Mouse (Mus musculus) granulocyte monocyte progenitor cell, adult 5-6 weeks (primary cell): ENCODE data around the gene Rcc2. TPM values are rescaled to one million over a fixed set of nuclear protein-coding genes. Genes with fewer than 3 reads are reported as not detected.
A peak's percentile ranks its signal among the peaks of the same experiment; 100 is the strongest.

Source experiments
- ATAC-seq: replicated peaks from 2 replicates; pipeline ENCODE4 v1.8.0; 2016; ENCODE audit warnings: mild to moderate bottlenecking, moderate TSS enrichment, inconsistent platforms; ENCODE audit not compliant: poor library complexity, severe bottlenecking
- total RNA-seq, 2 experiments: library from RNA; stranded (forward) in 1 of 2; stranded (reverse) in 1 of 2; fragments of 200-712, 200-1000 nt in 1 of 2; fragments of >200 nt in 1 of 2; fragmentation: Nextera tagmentation in 1 of 2; gene quantifications; 2 replicates each; pipeline ENCODE4 v1.2.3; 2014 to 2017

Gene Rcc2
- total RNA-seq, 2 experiments from 2014 or later: 150 to 176 TPM

DNA sequence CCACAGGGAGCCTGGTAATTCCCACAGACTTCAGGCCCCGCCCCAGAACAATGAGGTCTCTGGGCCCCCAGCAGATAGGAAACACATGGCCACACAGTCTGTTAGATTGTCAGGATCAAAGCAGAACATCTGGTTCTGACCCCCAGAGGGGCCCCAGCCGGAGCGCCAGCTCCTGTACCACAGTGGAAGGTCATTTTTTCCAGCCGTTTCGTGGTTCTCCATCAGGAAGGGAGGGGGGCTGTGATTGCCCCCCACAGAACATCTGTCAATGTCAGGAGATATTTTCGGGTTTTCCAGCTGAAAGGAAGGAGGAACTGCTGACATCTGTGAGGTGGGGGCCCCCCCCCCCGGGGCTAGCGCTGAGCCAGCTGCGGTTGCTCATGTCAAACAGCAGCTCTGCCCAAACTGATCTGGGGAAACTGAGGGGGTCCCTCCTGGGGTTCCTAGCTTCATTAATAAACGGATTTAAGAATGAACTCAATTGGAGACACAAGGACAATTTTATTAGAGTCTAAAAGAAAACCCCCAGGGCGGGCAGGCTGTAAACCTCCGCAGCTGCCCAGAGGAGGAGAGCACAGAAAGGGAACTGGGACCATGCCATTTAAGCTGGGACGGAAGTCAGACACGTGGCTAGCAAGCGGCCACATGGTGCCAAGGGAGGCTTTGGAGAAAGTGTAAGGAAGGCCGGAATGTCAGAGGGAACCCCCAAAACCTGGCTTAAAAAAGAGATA, 16.0 kb upstream of the Rcc2 start:
- peak; percentile 68 for ATAC-seq

DNA sequence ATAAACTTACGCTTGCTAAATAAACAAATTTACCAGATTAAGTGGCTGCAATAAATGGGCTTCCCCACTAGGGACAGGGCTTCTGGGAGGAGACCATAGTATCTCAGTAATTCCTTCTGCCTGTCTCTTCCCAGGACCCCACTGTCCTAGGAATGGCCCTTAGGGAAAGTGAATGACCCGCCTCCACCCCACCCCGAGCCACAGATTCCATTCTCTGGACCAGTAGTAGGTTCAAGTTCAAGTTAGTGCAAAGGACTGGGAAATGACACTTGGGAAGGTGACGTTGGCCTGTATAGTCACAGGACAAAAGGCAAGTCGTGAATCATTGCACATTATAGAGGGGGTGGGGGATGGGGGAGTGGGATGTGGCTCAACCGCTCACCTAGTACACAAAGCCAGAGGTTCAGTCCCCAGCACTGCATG, 15.4 kb upstream of the Rcc2 start:
- 0 out of 2 replicates have a peak, but pooled peaks have one; percentile 4 for ATAC-seq

DNA sequence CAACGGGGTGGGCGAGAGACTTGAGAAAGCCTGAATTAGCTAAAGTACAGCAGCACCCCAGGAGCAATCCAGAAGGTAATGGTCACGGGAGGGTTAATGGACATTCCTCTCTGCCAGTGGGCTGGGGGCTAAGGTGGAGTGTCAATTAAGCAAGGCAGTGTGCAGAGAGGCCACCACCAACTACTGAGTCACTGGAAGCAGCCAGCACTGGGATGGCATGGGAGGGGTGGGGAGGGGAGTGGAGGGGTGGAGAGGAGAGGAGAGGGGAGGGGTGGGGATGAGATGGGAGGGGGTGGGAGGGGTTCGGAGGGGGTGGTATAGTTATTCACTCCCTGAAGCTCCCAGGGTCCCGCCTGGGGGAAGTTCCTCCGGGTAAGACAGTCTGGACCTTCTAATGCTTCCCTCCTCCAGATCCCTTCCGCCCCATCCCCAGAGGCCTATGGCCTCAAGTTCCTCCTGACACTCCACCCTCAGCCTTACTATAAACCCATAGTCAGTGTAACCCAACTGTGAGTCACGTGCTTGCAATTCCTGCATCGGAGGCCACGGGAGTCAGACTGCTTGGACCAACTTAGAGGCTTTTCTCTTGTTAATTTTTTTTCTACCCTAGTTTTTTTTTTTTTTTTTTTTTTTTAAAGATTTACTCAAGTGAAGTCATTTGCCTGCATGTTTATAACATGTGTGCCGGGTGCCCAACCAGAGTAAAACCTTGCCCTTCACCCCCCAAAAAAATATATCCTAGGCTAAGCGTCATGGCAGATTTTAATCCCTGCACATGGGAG, 12.1 kb upstream of the Rcc2 start:
- ATAC-seq: 0 out of 2 replicates have a peak, but pooled peaks have one; percentile 15

DNA sequence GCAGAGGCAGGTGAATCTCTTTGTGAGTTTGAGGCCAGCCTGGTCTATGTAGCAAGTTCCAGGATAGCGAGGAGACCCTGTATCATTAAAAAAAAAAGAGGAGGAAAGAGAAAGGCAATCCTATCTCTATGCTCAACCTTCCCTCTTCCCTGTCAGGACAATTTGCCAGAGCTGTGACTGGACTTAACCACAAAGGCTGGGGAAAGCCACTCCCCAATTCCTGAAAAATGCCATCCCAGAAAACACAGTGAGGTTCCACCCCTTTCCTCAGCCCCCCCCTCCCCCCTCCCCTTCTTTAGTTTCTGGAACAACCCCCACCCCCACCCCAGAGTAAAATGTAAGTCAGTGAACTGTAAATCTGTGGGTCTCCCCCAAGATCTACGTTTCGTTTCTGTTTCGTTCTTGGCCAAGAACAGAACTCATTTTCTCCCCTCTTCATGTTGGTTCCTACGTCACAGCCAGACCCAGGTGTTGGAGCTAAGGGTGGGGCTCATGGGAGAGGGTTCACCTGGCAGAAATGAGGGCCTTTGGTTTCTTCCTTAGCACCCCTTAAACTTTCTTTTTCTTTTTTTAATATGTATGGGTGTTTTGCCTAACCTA, 11.4 kb upstream of the Rcc2 start:
- no peak for ATAC-seq

DNA sequence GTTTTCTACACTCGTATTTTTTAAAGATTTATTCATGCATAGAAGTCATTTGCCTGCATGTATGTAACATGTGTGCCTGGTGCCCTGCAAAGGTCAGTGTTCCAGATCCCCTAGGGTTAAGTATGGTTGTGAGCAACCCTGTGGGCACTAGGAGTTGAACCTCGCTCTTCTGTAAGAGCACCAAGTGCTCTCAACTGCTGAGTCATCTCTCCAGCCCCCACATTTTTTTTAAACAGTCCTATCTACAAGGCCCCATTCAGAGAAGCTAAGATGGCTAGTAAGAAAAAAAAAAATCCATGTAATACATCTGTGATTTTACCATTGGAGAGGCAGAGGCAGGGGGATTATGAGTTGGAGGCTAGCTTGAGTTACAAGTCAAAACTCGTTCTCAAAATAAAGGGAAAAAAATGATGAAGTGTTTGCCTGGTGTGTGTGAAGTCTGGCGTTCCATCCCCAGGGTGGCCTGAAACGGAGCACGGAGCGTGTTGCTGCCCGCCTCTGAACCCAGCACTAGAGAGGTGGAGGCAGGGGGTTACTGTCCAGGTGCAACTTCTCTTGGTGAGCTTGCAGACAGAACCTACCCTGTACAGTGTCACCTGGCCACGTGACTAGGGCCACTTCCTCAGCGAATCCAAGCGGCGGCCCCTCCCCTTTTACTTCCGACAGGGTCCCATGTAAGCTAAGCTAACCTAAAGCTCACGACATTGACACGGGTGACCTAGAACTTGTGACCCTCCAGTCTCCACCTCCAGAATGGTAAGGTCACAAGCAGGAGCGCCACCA, 10.3 kb upstream of the Rcc2 start:
- no peak for ATAC-seq

DNA sequence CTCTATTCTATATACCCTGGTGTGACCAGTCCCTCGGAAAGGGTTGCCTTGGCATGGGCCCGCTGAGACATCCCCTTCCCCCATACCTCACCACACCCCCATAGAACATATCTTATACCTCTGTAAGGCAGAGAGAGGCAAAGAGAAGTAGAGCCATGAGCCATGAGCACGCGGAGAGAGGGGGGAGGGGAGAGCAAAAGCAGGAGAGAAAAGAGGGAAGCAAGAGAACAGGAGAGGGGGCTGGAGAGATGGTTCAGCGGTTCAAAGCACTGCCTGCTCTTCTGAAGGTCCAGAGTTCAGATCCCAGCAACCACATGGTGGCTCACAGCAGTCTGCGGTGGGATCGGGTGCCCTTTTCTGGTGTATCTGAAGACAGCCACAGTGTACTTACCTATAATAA, 8.9 kb upstream of the Rcc2 start:
- no peak for ATAC-seq

DNA sequence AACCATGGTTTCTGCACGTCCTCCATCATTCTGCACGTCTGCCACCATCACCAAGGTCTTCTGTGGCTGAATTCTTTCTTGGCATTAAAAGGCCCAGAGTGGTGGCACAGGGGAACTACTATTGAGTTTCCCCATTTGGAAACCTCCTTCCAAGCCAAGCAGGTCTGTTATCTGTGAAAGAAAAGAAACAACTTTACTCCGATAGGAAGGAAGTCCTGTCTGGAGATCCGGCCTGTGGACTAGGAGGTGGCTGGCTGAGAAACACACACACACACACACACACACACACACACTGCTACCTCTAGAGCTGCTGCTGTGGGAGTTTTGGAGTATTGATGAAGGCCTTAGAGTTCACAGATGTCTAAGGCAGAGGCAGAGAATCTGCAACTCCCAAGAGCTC, 6.8 kb upstream of the Rcc2 start:
- peak; percentile 41 for ATAC-seq

DNA sequence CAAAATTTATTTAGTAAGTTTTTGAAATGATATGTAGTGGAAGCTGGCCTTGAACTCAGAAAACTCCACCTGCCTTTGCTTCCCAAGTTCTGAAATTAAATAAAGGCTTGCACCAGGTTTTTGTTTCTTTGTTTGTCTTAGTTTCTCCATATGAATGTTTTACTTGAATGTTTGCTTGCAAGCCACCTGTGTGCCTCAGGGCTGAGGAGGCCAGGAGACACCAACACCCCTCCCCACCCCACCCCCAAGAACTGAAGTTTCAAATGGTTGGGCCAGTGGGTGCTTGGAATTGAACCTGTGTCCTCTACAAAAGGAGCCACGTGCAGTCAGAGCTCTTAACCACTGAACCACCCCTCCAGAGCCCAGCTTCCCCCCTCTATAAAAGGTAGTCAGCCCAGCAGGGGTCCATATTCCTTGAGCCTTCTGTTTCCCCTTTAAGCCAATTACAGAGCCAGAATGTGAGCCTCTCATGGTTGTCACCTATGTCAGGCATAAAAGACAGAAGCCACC, 5.7 kb upstream of the Rcc2 start:
- no peak for ATAC-seq

DNA sequence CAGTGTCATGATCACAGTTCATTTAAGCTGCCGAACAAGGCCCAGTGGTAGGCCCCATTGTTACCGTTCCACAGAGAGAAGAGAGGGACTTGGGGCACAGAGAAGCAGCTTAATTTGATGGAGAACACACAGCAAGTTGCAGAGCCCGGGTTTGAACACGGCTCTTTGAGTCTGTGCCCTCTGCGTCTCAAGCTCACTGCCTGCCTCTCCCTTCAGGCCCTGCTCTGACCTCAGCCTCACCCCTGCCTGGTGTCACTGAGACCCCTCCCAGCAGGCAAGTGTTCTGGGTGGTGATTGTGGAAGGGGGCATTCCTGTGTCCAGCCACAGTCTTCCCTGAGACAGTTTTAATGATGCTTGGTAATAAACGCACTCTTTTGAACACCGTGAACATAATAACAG, 5.2 kb upstream of the Rcc2 start:
- no peak for ATAC-seq

DNA sequence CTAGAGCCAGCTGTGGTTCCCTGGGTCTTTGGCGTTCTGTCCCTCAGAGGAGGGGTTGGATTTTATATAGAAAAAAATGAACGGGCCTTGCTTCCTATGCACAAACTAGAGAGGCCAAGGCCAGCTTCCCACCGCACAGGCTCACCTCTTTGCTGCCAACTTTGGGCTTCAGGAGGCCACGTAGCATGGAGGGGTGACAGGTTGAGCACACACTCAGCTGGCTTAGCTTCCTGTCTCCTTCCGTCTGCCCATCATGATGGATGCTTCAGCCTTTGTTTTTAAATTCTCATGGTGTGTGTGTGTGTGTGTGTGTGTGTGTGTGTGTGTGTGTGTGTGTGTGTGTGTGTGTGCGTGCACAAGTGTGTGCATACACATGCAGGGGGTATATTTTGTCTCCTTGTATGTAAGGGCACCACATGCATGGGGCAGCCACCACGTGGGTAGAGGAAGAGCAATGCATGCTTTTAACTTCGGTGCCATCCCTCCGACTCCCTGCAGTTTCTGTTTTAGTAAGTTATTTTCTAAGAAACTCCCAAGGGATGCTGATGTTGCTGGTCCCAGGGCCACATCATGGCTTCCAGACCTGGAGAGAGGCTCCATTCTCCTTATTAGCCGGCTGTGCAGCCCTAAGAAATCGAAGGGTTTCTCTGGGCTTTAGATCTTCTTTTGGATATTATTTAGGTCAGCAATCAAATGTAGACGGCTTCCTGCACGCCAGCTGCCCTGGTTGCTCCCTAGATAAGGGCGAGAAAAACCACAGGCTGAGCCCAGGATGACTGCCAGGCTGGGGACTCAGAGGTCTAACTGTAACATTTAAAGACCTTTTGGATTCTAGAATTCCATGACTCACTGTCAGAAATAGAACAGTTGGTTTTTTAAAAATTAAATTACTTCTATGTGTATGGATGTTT, 4.4 kb upstream of the Rcc2 start:
- ATAC-seq: no peak

DNA sequence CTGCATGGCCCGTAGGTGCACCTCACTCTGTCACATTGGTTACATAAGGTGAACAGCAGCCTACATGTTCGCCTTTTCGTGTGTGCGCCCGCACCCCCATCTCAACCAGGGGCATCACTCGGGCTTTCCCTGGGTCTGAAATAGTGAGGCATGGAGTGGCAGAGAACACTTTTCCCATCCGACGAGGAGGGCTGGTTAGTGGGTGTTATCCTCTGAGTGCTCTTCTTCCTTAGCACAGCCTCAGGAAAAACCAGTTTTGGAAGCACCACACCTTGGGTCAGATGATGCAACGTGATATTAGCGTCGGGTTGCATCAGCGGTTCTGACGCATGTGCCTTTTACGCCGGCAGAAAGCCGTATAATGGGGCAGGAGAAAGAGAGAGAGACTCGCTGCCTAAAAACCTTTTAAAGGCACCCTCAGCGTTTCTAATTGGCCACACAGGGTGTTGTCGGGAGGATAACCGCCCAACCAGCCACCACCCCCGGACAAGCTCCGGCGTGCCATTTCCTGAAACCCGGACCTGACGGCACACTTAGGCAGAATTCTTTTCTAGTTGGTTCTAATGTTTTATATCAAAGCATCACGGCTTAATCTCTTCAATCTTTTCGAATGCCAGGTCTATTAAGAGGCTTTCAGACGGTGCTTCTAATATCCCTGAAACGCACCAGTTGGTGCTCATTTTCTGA, 757 bp upstream of the Rcc2 start:
- peak; percentile 63 for ATAC-seq

DNA sequence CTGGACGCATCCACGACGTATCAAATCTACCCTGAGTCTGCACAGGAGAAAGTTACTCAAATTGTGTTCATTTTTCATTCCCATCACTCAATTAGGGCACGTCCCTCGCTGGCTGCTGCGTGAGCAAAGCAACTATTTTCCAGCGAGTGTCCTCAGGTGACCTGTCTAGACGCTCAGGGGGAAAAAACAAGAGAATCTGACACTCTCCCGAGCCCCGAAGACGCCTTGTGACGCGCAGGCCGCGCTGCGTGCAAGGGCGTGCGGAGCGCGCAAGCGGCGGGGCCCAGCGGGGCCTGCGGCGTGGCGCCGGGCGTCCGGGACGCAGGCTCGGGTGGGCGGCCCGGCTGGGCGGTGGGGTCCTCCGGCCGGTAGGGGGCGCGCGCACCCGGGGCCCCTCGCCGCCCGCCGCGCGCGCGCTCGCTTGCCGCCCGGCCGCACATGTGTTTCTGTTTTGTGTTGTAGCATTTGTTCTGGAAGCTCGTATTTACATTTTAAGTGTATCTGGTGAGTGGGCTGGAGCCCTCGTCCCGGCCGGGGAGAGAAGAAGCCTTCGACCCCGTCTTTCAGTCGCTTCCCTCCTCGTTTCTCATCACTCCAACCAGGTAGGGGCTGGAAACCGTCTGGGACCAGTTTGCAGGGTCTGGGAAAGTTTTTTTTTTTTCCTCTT, 841 bp downstream of the Rcc2 start:
- peak; percentile 36 for ATAC-seq

DNA sequence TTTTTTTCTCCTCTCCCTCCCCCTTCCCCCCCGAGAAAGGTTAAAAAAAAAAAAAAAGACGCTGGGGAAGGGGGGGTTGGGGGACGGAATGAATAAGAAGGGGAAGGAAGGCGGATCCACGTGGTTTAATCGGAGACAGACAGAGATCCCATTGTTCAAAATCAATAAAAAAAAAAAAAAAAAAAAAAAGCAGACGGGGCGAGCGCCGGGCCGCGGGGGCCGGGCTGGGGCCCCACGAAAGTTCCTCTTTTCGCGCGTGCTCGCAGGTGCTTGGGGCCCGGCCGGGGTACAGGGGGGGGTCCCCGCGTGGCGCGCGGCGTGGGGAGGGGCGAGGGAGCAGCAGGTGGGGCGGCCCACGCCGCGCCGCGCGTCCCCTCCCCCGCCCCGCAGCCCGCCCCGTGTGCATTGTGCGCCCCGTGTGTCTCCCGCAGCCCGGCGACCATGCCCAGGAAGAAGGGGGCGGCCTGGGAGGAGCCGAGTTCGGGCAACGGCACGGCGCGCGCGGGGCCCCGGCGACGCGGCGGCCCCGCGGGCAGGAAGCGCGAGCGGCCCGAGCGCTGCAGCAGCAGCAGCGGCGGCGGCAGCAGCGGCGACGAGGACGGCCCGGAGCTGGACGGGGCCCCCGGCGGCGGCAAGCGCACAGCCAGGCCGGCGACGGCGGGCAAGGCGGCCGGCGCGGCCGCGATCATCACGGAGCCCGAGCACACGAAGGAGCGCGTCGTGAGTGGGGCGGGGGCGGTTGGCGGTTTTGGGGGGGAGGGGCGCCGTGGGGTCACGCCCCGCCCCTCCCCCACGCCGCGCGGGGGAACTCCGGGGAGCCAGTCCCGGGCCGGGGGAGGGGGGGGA, 1.6 kb downstream of the Rcc2 start:
- peak; percentile 13 for ATAC-seq

DNA sequence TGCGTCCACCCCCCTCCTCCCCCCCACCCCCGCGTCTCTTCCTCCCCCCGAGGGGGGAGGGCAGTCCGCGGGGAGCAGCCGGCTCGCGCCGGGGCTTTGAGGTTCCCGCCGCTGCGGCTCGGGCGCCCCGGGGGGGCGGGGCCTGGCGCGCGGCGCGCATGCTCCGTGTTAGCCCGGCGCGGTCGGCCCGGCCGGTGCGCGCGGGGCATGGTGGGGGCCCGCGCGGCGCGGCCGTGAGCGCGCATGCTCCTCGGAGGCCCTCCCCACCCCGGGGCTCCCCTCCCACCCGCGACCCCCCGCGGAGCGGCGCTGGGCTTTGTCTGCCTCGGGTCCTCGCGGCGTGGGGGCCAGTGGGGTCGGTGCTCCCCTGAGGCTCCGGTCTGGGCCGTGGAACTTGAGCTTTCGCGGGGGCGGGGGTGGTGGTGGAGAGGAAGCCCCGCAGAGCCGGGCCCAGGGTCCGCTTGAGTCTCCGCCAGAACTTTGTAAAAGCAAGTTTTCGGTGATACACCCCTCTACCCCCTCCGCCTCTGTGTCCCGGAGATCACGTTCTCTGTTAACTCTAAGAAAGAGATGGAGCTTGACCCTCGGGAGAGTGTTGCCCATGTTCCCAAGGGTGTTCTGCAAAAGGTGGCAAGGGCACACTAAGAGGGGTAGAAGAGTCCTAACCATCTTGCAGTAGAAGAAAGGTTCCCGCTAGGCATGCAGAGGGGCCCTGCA, 2.4 kb downstream of the Rcc2 start:
- ATAC-seq: peak; percentile 20

DNA sequence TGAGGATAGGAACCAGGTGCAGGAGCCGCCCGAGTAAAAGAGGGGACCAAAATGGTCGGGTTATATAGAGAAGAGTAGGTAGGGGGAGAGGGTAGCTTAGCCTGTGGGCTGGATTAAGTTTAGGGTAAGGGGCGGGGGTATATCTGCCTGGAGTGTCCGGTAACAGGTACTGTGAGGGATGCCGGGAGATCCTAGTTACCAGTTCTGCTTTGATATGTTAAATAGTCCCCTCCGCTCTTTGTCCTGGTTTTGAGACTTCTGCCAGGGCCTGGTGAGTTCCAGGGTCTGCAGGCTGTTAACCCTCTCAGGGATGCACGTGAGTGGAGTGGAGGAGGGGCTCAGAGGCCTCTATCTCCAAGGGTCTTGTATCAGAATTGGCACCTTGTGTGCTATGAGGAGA, 3.3 kb downstream of the Rcc2 start:
- no peak for ATAC-seq

DNA sequence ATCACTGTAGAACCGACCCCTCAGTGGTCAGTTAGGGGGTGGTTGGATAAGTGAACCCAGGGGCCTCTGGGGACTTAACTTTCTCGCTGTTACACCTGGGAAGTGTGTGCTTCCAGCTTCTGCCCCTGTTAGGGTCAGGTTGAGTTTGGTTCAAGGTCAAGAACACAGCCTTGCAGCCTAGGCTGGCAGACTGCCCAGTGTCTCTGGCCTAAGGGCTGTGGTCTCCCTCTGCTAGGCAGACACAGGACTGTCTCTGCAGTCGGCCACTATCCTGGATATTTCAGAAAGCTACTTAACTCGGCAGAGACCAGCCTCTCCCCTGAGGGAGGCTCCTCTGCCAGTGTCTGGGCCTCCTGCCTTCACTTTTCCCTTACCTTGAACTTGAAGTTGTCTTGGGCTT, 3.8 kb downstream of the Rcc2 start:
- ATAC-seq: no peak

DNA sequence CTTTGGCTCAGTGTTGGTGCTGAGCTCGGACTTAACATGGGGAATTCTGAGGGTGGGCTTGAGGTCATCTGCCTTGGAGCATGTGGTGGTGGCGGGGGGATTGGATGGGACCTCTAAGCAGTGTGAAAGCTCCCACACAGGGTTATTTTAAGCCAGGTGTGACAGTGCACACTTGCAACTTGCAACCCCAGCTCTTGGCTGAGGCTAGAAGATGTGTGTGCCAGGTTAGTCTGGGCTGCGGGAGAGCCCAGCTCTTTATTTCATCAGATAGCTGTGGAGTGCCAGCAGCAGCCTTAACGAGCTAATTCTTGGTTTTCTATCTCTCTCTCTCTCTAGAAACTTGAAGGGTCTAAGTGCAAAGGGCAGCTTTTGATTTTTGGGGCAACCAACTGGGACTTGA, 7.3 kb downstream of the Rcc2 start:
- ATAC-seq: no peak
